Mouse (Mus musculus): ENCODE measurements around the gene Tlr8. TPM values are rescaled to one million over a fixed set of nuclear protein-coding genes. Genes with fewer than 3 reads are reported as not detected.
A peak's percentile ranks its signal among the peaks of the same experiment; 100 is the strongest.
"Not testable (repeated sequence)": the region's sequence is repeated elsewhere in the genome, so short reads cannot be mapped to it uniquely, and the experiment has no call there.

Tlr8 gene
- 0.10 TPM in 1 of 2 replicates, not detected in the other for polyA plus RNA-seq (2014; fragmentation: Nextera tagmentation; extraction: Ambion mirVana)

GRCm38 (mm10) chrX:167264086-167264485 is at the start of gene Tlr8:
Tlr8 (minus strand) TSS chrX:167264329.
- Histone ChIP-seq H3K9me3 (ENCODE audit: control insufficient read depth, low read length) (no peaks in the 10 kb centered on the region), H3K4me1 (ENCODE audit: control insufficient read depth, insufficient read depth, low read length) (no peaks in the 10 kb centered on the region), H3K36me3 (ENCODE audit: control insufficient read depth, insufficient read depth, low read length) (no peaks in the 10 kb centered on the region), H3K27ac (ENCODE audit: low read depth, low read length) (no peak within 1 kb of the TSS), H3K9ac (replicated peaks; ENCODE audit: low read depth, low read length) (no peak within 1 kb of the TSS), H3K27me3 (ENCODE audit: control insufficient read depth, insufficient read depth, low read length) (no peaks in the 10 kb centered on the region), H3K4me3 (ENCODE audit: low read depth, low read length) (no peak within 1 kb of the TSS), H3K4me2 (ENCODE audit: low read depth, low read length) (no peak within 1 kb of the TSS)
- no peak for ATAC-seq (ENCODE audit: low read depth)
- 84% methylated on average over 4 of the region's 4 CpGs for WGBS

DNA sequence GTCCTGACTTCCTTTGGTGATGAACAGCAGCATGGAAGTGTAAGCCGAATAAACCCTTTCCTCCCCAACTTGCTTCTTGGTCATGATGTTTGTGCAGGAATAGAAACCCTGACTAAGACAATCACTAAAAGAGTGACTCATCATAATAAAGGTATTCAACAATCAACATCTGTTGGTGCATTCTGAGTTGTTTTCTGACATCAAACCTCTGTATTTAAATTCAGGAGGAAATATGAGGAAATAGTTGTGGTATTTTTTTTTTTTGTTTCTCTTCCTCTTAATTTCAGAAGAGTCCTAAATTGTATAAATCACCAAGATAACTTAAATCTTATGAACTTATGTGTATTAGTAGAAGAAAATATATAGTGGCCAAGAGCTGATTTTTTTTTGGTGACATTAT is 37.9 kb upstream of the Tlr8 start:
- not testable (repeated sequence) for H3K4me3 ChIP-seq (ENCODE audit: low read depth, low read length); H3K9me3 ChIP-seq (ENCODE audit: control insufficient read depth, low read length); H3K36me3 ChIP-seq (ENCODE audit: control insufficient read depth, insufficient read depth, low read length); H3K4me1 ChIP-seq (ENCODE audit: control insufficient read depth, insufficient read depth, low read length); H3K4me2 ChIP-seq (ENCODE audit: low read depth, low read length); H3K27me3 ChIP-seq (ENCODE audit: control insufficient read depth, insufficient read depth, low read length); ATAC-seq (ENCODE audit: low read depth); H3K9ac ChIP-seq (replicated peaks; ENCODE audit: low read depth, low read length); H3K27ac ChIP-seq (ENCODE audit: low read depth, low read length)
- 100% methylated on average over 1 of the region's 1 CpGs for WGBS

- Histone ChIP-seq H3K36me3 (ENCODE audit: control insufficient read depth, insufficient read depth, low read length) (no peaks in the 10 kb centered on the region), H3K4me3 (ENCODE audit: low read depth, low read length) (no peak overlapping the region), H3K27ac (ENCODE audit: low read depth, low read length) (no peak overlapping the region), H3K9ac (replicated peaks; ENCODE audit: low read depth, low read length) (no peak overlapping the region), H3K4me2 (ENCODE audit: low read depth, low read length) (no peak overlapping the region), H3K27me3 (ENCODE audit: control insufficient read depth, insufficient read depth, low read length) (no peaks in the 10 kb centered on the region), H3K4me1 (ENCODE audit: control insufficient read depth, insufficient read depth, low read length) (no peaks in the 10 kb centered on the region), H3K9me3 (ENCODE audit: control insufficient read depth, low read length) (no peaks in the 10 kb centered on the region)
- ATAC-seq (ENCODE audit: low read depth): peak; percentile 66; the same call in 1 of the 2 replicates
- WGBS: 24% methylated on average over 9 of the region's 9 CpGs
Measured at GRCm38 (mm10) chrX:167276953-167277352, 12.8 kb upstream of the Tlr8 start.

DNA sequence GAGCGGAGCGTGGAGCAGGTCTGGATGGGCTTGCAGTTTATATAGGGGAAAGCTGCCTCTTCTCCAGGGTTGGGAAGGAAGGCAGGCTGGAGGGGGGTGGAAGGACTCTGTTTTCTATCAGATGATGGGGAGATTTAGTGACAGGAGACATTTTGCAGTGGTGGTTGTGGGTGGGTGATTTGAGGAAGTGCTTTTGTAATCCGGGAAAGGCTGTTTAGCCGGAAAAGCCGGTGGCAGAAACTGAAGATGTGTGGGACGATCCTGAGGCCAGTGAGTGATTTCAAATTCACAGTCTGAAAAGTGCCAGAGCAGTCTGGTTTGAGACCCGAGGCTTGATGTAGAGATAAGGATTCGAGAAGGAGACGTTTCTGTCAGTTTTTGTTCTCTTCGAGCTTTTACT is 12.4 kb upstream of the Tlr8 start:
- H3K27ac ChIP-seq (ENCODE audit: low read depth, low read length): no peak overlapping the region
- no peaks in the 10 kb centered on the region for H3K9me3 ChIP-seq (ENCODE audit: control insufficient read depth, low read length)
- no peak overlapping the region for H3K4me3 ChIP-seq (ENCODE audit: low read depth, low read length)
- H3K4me1 ChIP-seq (ENCODE audit: control insufficient read depth, insufficient read depth, low read length): no peaks in the 10 kb centered on the region
- no peaks in the 10 kb centered on the region for H3K36me3 ChIP-seq (ENCODE audit: control insufficient read depth, insufficient read depth, low read length)
- ATAC-seq (ENCODE audit: low read depth): no peak
- H3K4me2 ChIP-seq (ENCODE audit: low read depth, low read length): no peak overlapping the region
- WGBS: 72% methylated on average over 10 of the region's 10 CpGs
- no peak overlapping the region for H3K9ac ChIP-seq (replicated peaks; ENCODE audit: low read depth, low read length)
- no peaks in the 10 kb centered on the region for H3K27me3 ChIP-seq (ENCODE audit: control insufficient read depth, insufficient read depth, low read length)

DNA sequence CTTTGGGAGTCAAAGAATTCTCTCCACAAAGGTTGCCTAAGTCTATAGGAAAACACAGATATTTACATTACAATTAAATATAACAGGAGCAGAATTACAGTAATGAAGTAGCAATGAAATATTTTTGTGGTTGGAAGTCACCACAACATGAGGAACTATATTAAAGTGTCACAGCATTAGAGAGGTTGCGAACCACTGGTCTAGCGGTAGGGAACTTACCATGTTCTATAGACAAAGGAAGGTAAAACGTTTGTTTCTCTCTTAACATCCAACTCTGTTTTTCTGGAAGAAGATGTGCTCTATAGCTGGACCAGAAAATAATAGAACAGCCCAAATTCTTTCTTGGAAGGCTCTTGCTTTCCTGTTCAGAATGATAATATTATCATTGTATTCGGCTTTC is 599 bp downstream of the Tlr8 start:
- no peaks in the 10 kb centered on the region for H3K9me3 ChIP-seq (ENCODE audit: control insufficient read depth, low read length)
- ATAC-seq (ENCODE audit: low read depth): no peak

DNA sequence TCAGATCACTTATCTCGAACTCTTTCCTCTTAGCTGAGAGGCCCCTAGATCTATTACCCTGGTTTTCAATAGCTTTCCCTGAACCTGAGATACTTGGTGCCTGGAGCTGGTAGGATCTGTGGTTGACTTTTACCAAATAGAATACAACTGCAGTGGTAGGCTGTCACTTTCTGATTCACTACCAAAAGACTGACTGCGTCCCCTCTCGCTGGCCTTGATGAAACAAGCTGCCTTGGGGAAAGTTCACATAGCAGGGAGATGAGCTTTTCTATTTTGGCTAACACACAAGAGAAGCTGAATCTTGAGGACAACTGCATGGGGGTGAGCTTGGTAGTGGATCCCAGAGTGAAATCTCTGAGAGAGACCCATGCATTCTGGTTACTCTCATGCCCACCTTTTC is 22.4 kb downstream of the Tlr8 start:
- 87% methylated on average over 3 of the region's 3 CpGs for WGBS

More for the DNA sequence above, 599 bp downstream of the Tlr8 start:
- Histone ChIP-seq H3K36me3 (ENCODE audit: control insufficient read depth, insufficient read depth, low read length) (no peaks in the 10 kb centered on the region), H3K27ac (ENCODE audit: low read depth, low read length) (no peak overlapping the region), H3K27me3 (ENCODE audit: control insufficient read depth, insufficient read depth, low read length) (no peaks in the 10 kb centered on the region), H3K9ac (replicated peaks; ENCODE audit: low read depth, low read length) (no peak overlapping the region), H3K4me3 (ENCODE audit: low read depth, low read length) (no peak overlapping the region), H3K4me2 (ENCODE audit: low read depth, low read length) (no peak overlapping the region), H3K4me1 (ENCODE audit: control insufficient read depth, insufficient read depth, low read length) (no peaks in the 10 kb centered on the region)
- WGBS: 76% methylated on average over 4 of the region's 4 CpGs

DNA sequence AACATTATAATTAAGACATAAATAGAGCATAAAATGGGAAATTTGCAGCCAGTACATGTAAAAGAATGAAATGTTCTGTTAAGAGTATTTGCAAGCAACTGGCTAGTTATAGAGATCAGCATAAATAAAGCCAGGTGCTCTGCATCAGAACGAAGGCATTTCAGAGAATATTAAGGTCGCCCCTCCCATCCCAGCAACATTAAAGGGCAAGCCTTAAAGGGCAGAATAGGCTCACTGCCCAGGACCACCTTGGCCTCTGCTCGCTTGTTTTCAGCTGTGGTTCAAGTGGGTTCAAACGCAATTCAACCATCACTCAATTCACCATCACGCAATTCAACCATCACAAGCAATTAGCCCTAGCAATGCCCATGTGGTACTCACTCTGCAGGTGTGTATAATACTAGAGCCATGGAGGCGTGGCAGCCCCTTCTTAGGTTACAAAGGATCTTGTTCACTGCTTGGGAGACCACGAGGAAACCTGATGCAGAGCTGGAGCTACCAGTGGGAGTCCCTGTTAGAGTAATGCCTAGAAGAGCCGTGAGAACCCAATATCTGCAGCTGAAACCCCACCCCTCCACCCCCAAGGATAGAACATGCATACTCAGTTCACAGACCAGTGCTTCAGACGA is 24.7 kb downstream of the Tlr8 start:
- H3K9ac ChIP-seq (replicated peaks; ENCODE audit: low read depth, low read length): no peak overlapping the region
- 63% methylated on average over 9 of the region's 9 CpGs for WGBS
- no peak overlapping the region for H3K27ac ChIP-seq (ENCODE audit: low read depth, low read length)
- H3K4me1 ChIP-seq (ENCODE audit: control insufficient read depth, insufficient read depth, low read length): no peaks in the 10 kb centered on the region
- no peaks in the 10 kb centered on the region for H3K36me3 ChIP-seq (ENCODE audit: control insufficient read depth, insufficient read depth, low read length)
- no peak for ATAC-seq (ENCODE audit: low read depth)
- H3K9me3 ChIP-seq (ENCODE audit: control insufficient read depth, low read length): no peaks in the 10 kb centered on the region
- H3K4me2 ChIP-seq (ENCODE audit: low read depth, low read length): no peak overlapping the region
- H3K4me3 ChIP-seq (ENCODE audit: low read depth, low read length): no peak overlapping the region
- no peaks in the 10 kb centered on the region for H3K27me3 ChIP-seq (ENCODE audit: control insufficient read depth, insufficient read depth, low read length)

More for the DNA sequence above, 22.4 kb downstream of the Tlr8 start:
- H3K4me1 ChIP-seq (ENCODE audit: control insufficient read depth, insufficient read depth, low read length): no peaks in the 10 kb centered on the region
- no peak overlapping the region for H3K4me2 ChIP-seq (ENCODE audit: low read depth, low read length)
- no peak overlapping the region for H3K4me3 ChIP-seq (ENCODE audit: low read depth, low read length)
- no peaks in the 10 kb centered on the region for H3K36me3 ChIP-seq (ENCODE audit: control insufficient read depth, insufficient read depth, low read length)
- no peaks in the 10 kb centered on the region for H3K27me3 ChIP-seq (ENCODE audit: control insufficient read depth, insufficient read depth, low read length)
- no peak overlapping the region for H3K27ac ChIP-seq (ENCODE audit: low read depth, low read length)
- no peak overlapping the region for H3K9ac ChIP-seq (replicated peaks; ENCODE audit: low read depth, low read length)
- ATAC-seq (ENCODE audit: low read depth): no peak
- H3K9me3 ChIP-seq (ENCODE audit: control insufficient read depth, low read length): no peaks in the 10 kb centered on the region

GRCm38 (mm10) chrX:167233104-167233687 is 30.9 kb downstream of the Tlr8 start:
- Histone ChIP-seq H3K4me3 (ENCODE audit: low read depth, low read length) (no peak overlapping the region), H3K4me1 (ENCODE audit: control insufficient read depth, insufficient read depth, low read length) (no peaks in the 10 kb centered on the region), H3K36me3 (ENCODE audit: control insufficient read depth, insufficient read depth, low read length) (no peaks in the 10 kb centered on the region), H3K9ac (replicated peaks; ENCODE audit: low read depth, low read length) (no peak overlapping the region), H3K27ac (ENCODE audit: low read depth, low read length) (no peak overlapping the region), H3K27me3 (ENCODE audit: control insufficient read depth, insufficient read depth, low read length) (no peaks in the 10 kb centered on the region), H3K4me2 (ENCODE audit: low read depth, low read length) (no peak overlapping the region), H3K9me3 (ENCODE audit: control insufficient read depth, low read length) (no peaks in the 10 kb centered on the region)
- WGBS: 35% methylated on average over 9 of the region's 9 CpGs
- ATAC-seq (ENCODE audit: low read depth): peak; percentile 78

DNA sequence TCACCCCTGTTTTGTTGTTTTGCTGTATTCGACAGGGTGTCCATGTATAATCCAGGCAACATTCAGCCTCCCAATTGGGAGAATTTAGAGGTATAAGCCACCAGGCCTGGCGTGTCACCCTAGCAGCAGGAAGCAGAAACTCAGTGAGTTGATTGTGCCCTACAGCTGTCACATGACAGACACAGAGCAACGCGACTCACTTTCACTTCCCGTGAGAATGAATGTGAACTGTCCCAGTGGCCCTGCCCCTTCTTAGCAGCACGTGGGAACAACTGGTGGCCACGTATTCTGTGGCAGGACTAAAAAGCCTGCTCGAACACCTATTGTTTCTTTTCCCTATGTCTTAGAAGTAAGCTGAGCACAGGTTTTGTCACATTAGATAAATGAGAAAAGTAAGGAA is 33.0 kb downstream of the Tlr8 start:
- H3K4me3 ChIP-seq (ENCODE audit: low read depth, low read length): no peak overlapping the region
- ATAC-seq (ENCODE audit: low read depth): no peak
- H3K27me3 ChIP-seq (ENCODE audit: control insufficient read depth, insufficient read depth, low read length): no peaks in the 10 kb centered on the region
- no peaks in the 10 kb centered on the region for H3K36me3 ChIP-seq (ENCODE audit: control insufficient read depth, insufficient read depth, low read length)
- no peak overlapping the region for H3K4me2 ChIP-seq (ENCODE audit: low read depth, low read length)
- no peaks in the 10 kb centered on the region for H3K9me3 ChIP-seq (ENCODE audit: control insufficient read depth, low read length)
- no peaks in the 10 kb centered on the region for H3K4me1 ChIP-seq (ENCODE audit: control insufficient read depth, insufficient read depth, low read length)
- WGBS: 51% methylated on average over 8 of the region's 8 CpGs
- H3K27ac ChIP-seq (ENCODE audit: low read depth, low read length): no peak overlapping the region
- no peak overlapping the region for H3K9ac ChIP-seq (replicated peaks; ENCODE audit: low read depth, low read length)
